Mouse (Mus musculus) MEL (cell line): ENCODE measurements around the gene Ext2. TPM values are rescaled to one million over a fixed set of nuclear protein-coding genes. Genes with fewer than 3 reads are reported as not detected.
A peak's percentile ranks its signal among the peaks of the same experiment; 100 is the strongest.

ENCODE experiments used
- DNase-seq: peaks from one replicate; pipeline ENCODE4 v3.0.0; 2011; ENCODE audit warnings: low read depth, low spot score
- H3K27ac ChIP-seq: 2 replicates; pipeline ENCODE4 v1.5.1; 2012; ENCODE audit warnings: low read depth, mild to moderate bottlenecking, control low read depth, low read length, moderate library complexity; ENCODE audit not compliant: control insufficient read depth
- H3K27me3 ChIP-seq, 2 experiments: fragments of 150-350 bp in 1 of 2; sonication (generic) in 1 of 2; 2 replicates each; pipeline ENCODE4 v1.6.1; 2012; ENCODE audit warnings: low read length in 2 of 2, mild to moderate bottlenecking in 2 of 2, improper control_type of control experiment in 1 of 2, moderate library complexity in 1 of 2; ENCODE audit not compliant: insufficient read depth in 2 of 2, control insufficient read depth in 1 of 2
- H3K36me3 ChIP-seq, 2 experiments: 2 replicates each; pipeline ENCODE4 v1.6.1; 2012 to 2014; ENCODE audit warnings: low read length in 2 of 2, improper control_type of control experiment in 1 of 2, inconsistent platforms in 1 of 2, mild to moderate bottlenecking in 1 of 2; ENCODE audit not compliant: insufficient read depth in 2 of 2, control insufficient read depth in 1 of 2
- H3K4me1 ChIP-seq, 2 experiments: fragments of 150-350 bp in 1 of 2; sonication (generic) in 1 of 2; 2 replicates each; pipeline ENCODE4 v1.6.1; 2012; ENCODE audit warnings: low read length in 2 of 2, improper control_type of control experiment in 1 of 2, mild to moderate bottlenecking in 1 of 2; ENCODE audit not compliant: insufficient read depth in 2 of 2, control insufficient read depth in 1 of 2
- H3K4me3 ChIP-seq, 2 experiments: fragments of 150-350 bp in 1 of 2; sonication (generic) in 1 of 2; 2 replicates each; pipeline ENCODE4 v1.5.1; 2012; ENCODE audit warnings: low read depth in 2 of 2, low read length in 2 of 2, mild to moderate bottlenecking in 2 of 2, moderate library complexity in 2 of 2, control low read depth in 1 of 2, improper control_type of control experiment in 1 of 2; ENCODE audit not compliant: control insufficient read depth in 1 of 2, insufficient read depth in 1 of 2
- H3K79me2 ChIP-seq: 2 replicates; pipeline ENCODE4 v1.6.1; 2012; ENCODE audit warnings: mild to moderate bottlenecking, low read length, moderate library complexity; ENCODE audit not compliant: control insufficient read depth, poor library complexity, insufficient read depth
- H3K9ac ChIP-seq: 2 replicates; pipeline ENCODE4 v1.6.1; 2012; ENCODE audit warnings: low read depth, mild to moderate bottlenecking, control low read depth, low read length, moderate library complexity; ENCODE audit not compliant: control insufficient read depth, poor library complexity, severe bottlenecking
- H3K9me3 ChIP-seq: fragments of 150-350 bp; sonication (generic); replicated peaks from 2 replicates; pipeline ENCODE4 v1.6.1; 2012; ENCODE audit warnings: mild to moderate bottlenecking, low read length, improper control_type of control experiment, moderate library complexity; ENCODE audit not compliant: insufficient read depth
- BHLHE40 ChIP-seq: IDR thresholded peaks from 2 replicates; pipeline ENCODE4 v1.6.1; 2012; ENCODE audit warnings: low read depth, mild to moderate bottlenecking, inconsistent platforms, low read length, improper control_type of control experiment, borderline replicate concordance
- CHD1 ChIP-seq: IDR thresholded peaks from 2 replicates; pipeline ENCODE4 v1.6.1; 2012; ENCODE audit warnings: low read depth, mild to moderate bottlenecking, inconsistent platforms, low read length, improper control_type of control experiment
- CHD2 ChIP-seq: IDR thresholded peaks from 2 replicates; pipeline ENCODE4 v1.6.1; 2011; ENCODE audit warnings: low read length, improper control_type of control experiment
- CTCF ChIP-seq, 3 experiments: IDR thresholded peaks in 2 of 3; conservative IDR thresholded peaks in 1 of 3; 2 replicates each; pipeline ENCODE4 v1.5.1; 2011 to 2012; ENCODE audit warnings: low read length in 3 of 3, low read depth in 2 of 3, mild to moderate bottlenecking in 2 of 3, improper control_type of control experiment in 1 of 3, inconsistent platforms in 1 of 3, mixed read lengths in 1 of 3, moderate library complexity in 1 of 3; ENCODE audit not compliant: control insufficient read depth in 1 of 3, insufficient read depth in 1 of 3, poor library complexity in 1 of 3, severe bottlenecking in 1 of 3
- ETS1 ChIP-seq: IDR thresholded peaks from 2 replicates; pipeline ENCODE4 v1.6.1; 2012; ENCODE audit warnings: low read depth, mild to moderate bottlenecking, inconsistent platforms, low read length, improper control_type of control experiment, moderate library complexity
- GABPA ChIP-seq: IDR thresholded peaks from 2 replicates; pipeline ENCODE4 v1.6.1; 2012; ENCODE audit warnings: low read depth, mild to moderate bottlenecking, inconsistent platforms, low read length, improper control_type of control experiment, moderate library complexity
- GATA1 ChIP-seq: IDR thresholded peaks from 2 replicates; pipeline ENCODE4 v1.6.1; 2011; ENCODE audit warnings: low read depth, low read length, improper control_type of control experiment
- JUND ChIP-seq: IDR thresholded peaks from 2 replicates; pipeline ENCODE4 v1.6.1; 2011; ENCODE audit warnings: low read depth, mild to moderate bottlenecking, improper control_type of control experiment, low read length
- KAT2A ChIP-seq: conservative IDR thresholded peaks from 2 replicates; pipeline ENCODE4 v1.6.1; 2012; ENCODE audit warnings: low read depth, low read length, improper control_type of control experiment, inconsistent platforms
- MAZ ChIP-seq: IDR thresholded peaks from 2 replicates; pipeline ENCODE4 v1.6.1; 2012; ENCODE audit warnings: low read depth, mild to moderate bottlenecking, inconsistent platforms, low read length, improper control_type of control experiment
- MEF2A ChIP-seq: IDR thresholded peaks from 2 replicates; pipeline ENCODE4 v1.6.1; 2014; ENCODE audit warnings: low read depth, mild to moderate bottlenecking, inconsistent platforms, low read length, improper control_type of control experiment; ENCODE audit not compliant: poor library complexity, insufficient replicate concordance, severe bottlenecking; ENCODE audit errors: extremely low read depth
- NELFE ChIP-seq: IDR thresholded peaks from 2 replicates; pipeline ENCODE4 v1.6.1; 2011; ENCODE audit warnings: low read depth, low read length, improper control_type of control experiment
- NRF1 ChIP-seq: IDR thresholded peaks from 2 replicates; pipeline ENCODE4 v1.6.1; 2014; ENCODE audit warnings: low read depth, mild to moderate bottlenecking, inconsistent platforms, low read length, improper control_type of control experiment, moderate library complexity; ENCODE audit not compliant: poor library complexity, insufficient read depth, severe bottlenecking
- POLR2AphosphoS2 ChIP-seq: IDR thresholded peaks from 2 replicates; pipeline ENCODE4 v1.6.1; 2011; ENCODE audit warnings: low read length, improper control_type of control experiment
- TAL1 ChIP-seq: IDR thresholded peaks from 2 replicates; pipeline ENCODE4 v1.6.1; 2012; ENCODE audit warnings: mild to moderate bottlenecking, inconsistent platforms, low read length, moderate library complexity, mixed read lengths
- TBP ChIP-seq: IDR thresholded peaks from 2 replicates; pipeline ENCODE4 v1.8.0; 2011; ENCODE audit warnings: low read depth, low read length, improper control_type of control experiment
- TCF12 ChIP-seq: IDR thresholded peaks from 2 replicates; pipeline ENCODE4 v1.6.1; 2014; ENCODE audit warnings: low read depth, mild to moderate bottlenecking, inconsistent platforms, low read length, improper control_type of control experiment, moderate library complexity
- ZC3H11A ChIP-seq: IDR thresholded peaks from 2 replicates; pipeline ENCODE4 v1.6.1; 2012; ENCODE audit warnings: low read depth, mild to moderate bottlenecking, inconsistent platforms, low read length, improper control_type of control experiment
- ZNF384 ChIP-seq: IDR thresholded peaks from 2 replicates; pipeline ENCODE4 v1.6.1; 2012; ENCODE audit warnings: low read depth, mild to moderate bottlenecking, inconsistent platforms, low read length, improper control_type of control experiment
- polyA plus RNA-seq, 2 experiments: library from polyadenylated mRNA; stranded (reverse) in 1 of 2; unstranded in 1 of 2; fragments of >175 nt in 1 of 2; fragments of >200 nt in 1 of 2; gene quantifications; 2 replicates each; pipeline versions ENCODE4 v1.2.1 to v1.2.4; 2012; ENCODE audit warnings: low replicate concordance in 2 of 2, low read depth in 1 of 2; ENCODE audit not compliant: insufficient read length in 2 of 2, insufficient read depth in 1 of 2, missing spikeins in 1 of 2
- total RNA-seq: library from RNA; depleted of rRNA; stranded (reverse); fragments of 300-350 nt; gene quantifications from 2 replicates; pipeline ENCODE4 v1.2.3, GENCODE M21; 2012

The Ext2 gene
- total and polyA plus RNA-seq, 3 experiments, result 33.7 to 66.8 TPM; not detected in 1

DNA sequence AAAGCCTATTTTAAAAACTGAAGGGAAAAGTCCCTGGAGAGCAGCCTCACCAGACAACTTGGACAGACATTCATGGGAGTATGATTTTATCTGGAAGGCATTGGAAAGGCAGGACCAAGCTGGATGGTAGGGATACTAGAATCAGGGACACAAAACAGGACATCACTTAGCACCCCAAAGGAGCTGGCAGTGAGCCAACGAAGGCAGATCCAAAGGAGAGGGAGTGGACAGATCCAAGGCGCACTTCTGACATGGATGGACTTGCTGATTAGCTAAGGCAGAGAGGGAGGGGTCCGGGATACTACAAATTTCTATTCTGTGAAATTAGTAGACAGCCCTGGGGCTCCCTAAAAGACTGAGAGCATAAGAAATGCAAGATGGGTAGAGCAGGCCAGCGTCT, 16.8 kb downstream of the Ext2 start:
- H3K79me2 ChIP-seq, result no peaks in the 10 kb centered on the region
- H3K27ac ChIP-seq, result no peak overlapping the region
- H3K4me3 ChIP-seq, result no peak overlapping the region
- no peaks in the 10 kb centered on the region for H3K27me3 ChIP-seq
- H3K9ac ChIP-seq, result no peak overlapping the region
- DNase-seq, result no peak
- H3K4me1 ChIP-seq, result peaks cover 5 to 9% of the 10 kb centered on the region in 2 experiments
- TF ChIP-seq KAT2A (no peak), TBP (no peak), ETS1 (no peak), GABPA (no peak), NRF1 (no peak), ZNF384 (no peak), POLR2AphosphoS2 (no peak), CHD2 (no peak), NELFE (no peak), MAZ (no peak), JUND (no peak), MEF2A (no peak), CHD1 (no peak), TCF12 (no peak), TAL1 (no peak), GATA1 (no peak), CTCF (IDR thresholded peaks at IDR 0.05 in 2 of 3, conservative IDR thresholded peaks at IDR 0.05 in 1 of 3; ENCODE audit: control insufficient read depth in 1 of 3, insufficient read depth in 1 of 3, low read depth in 2 of 3, low read length in 3 of 3, poor library complexity in 1 of 3, severe bottlenecking in 1 of 3) (no peak)
- no peaks in the 10 kb centered on the region for H3K9me3 ChIP-seq
- peaks cover 3 to 13% of the 10 kb centered on the region in 2 experiments; a peak in 3 of 4 replicates for H3K36me3 ChIP-seq

DNA sequence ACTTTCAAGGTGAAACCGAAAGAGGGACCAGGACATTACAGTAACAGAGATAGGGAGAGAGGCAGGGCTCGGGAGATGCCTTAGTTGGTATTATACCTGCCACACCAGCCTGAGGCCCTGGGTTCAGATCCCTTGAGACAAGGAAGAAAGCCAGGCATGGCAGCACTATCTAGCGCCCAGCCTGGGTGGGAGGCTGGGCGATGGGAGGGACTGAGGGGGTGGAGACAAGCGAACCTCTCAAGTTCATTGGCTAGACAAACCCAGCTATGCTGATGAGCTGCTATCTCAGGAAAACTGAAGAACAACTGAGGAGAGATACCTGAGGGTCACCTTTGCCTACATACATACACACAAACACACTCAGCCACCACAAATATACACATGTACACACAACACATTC, 17.3 kb downstream of the Ext2 start:
- H3K27me3 ChIP-seq, result no peaks in the 10 kb centered on the region
- H3K4me1 ChIP-seq, result peaks cover 5 to 9% of the 10 kb centered on the region in 2 experiments
- H3K36me3 ChIP-seq, result peaks cover 3 to 13% of the 10 kb centered on the region in 2 experiments; a peak in 3 of 4 replicates
- no peaks in the 10 kb centered on the region for H3K9me3 ChIP-seq
- TF ChIP-seq GATA1, result 0 out of 2 replicates have a peak, but pooled peaks have one; percentile 4
- no peak for TF ChIP-seq BHLHE40
- TF ChIP-seq ZC3H11A, result no peak
- no peak overlapping the region for H3K9ac ChIP-seq
- H3K4me3 ChIP-seq, result no peak overlapping the region
- DNase-seq, result peak; percentile 54
- H3K27ac ChIP-seq, result no peak overlapping the region
- no peaks in the 10 kb centered on the region for H3K79me2 ChIP-seq
